Mouse (Mus musculus): ENCODE measurements around the gene Jmy.
"Not testable (repeated sequence)": the region's sequence is repeated elsewhere in the genome, so short reads cannot be mapped to it uniquely, and the experiment has no call there.

The Jmy gene

GRCm38 (mm10) chr13:93510447-93511180 lies 11.0 kb upstream of the Jmy start:
- Histone ChIP-seq H3K4me1 (replicated peaks; ENCODE audit: low read depth, low read length) (peaks cover 22% of the 10 kb centered on the region), H3K4me3 (replicated peaks; ENCODE audit: low read length) (no peak overlapping the region), H3K9me3 (ENCODE audit: low read length) (no peaks in the 10 kb centered on the region), H3K27me3 (ENCODE audit: insufficient read depth, low read length) (no peaks in the 10 kb centered on the region), H3K36me3 (ENCODE audit: insufficient read depth, low read length) (no peaks in the 10 kb centered on the region)
- TF ChIP-seq CTCF (conservative IDR thresholded peaks at IDR 0.05; ENCODE audit: low read length), result no peak
- TF ChIP-seq POU5F1 (IDR thresholded peaks at IDR 0.05; ENCODE audit: borderline replicate concordance, low read length), result no peak
- TF ChIP-seq NANOG (IDR thresholded peaks at IDR 0.05; ENCODE audit: borderline replicate concordance, low read length), result no peak

DNA sequence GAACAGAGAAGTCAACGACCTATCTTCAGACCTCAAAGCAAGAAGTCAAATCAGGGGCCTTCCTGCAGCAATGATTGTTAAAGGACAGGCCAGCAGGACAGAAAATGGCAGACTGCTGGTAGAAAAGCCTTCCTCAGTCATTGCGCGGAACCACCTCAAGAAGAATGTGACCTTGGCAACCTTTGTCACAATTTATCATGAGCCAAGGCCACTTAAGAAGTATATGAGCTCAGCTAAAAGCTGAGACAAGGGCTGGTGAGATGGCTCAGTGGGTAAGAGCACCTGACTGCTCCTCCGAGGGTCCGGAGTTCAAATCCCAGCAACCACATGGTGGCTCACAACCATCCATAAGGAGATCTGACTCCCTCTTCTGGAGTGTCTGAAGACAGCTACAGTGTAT lies 7.3 kb upstream of the Jmy start:
- not testable (repeated sequence) for H3K36me3 ChIP-seq (ENCODE audit: insufficient read depth, low read length); H3K27me3 ChIP-seq (ENCODE audit: insufficient read depth, low read length); H3K9me3 ChIP-seq (ENCODE audit: low read length); H3K4me3 ChIP-seq (replicated peaks; ENCODE audit: low read length)
- H3K4me1 ChIP-seq (replicated peaks; ENCODE audit: low read depth, low read length), result peaks cover 13% of the 10 kb centered on the region

DNA sequence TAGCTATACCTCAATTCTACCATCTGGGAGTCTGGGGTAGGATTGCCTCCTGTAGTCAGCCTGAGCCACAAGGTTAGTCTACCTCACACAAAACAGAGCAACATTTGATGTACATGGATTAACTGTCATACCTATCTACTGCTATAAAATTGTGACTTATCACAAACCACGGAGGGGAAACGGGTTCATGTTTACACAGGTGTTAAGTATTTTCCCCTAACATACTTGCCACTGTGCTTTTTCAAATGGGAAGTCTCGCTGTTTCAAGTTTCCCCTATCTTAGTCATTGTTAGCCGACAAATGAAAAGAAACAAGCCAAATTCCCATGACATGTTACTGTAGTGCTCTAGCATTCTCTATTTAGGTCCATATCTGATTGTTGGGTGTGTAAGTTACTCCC lies 2.1 kb upstream of the Jmy start:
- H3K9me3 ChIP-seq (ENCODE audit: low read length), result peaks cover 4% of the 10 kb centered on the region; the same call in 1 of the 2 replicates
- H3K4me3 ChIP-seq (replicated peaks; ENCODE audit: low read length), result no peak overlapping the region
- no peak for TF ChIP-seq CTCF (conservative IDR thresholded peaks at IDR 0.05; ENCODE audit: low read length)
- no peak for TF ChIP-seq POU5F1 (IDR thresholded peaks at IDR 0.05; ENCODE audit: borderline replicate concordance, low read length)
- no peak for TF ChIP-seq NANOG (IDR thresholded peaks at IDR 0.05; ENCODE audit: borderline replicate concordance, low read length)
- H3K4me1 ChIP-seq (replicated peaks; ENCODE audit: low read depth, low read length), result peaks cover 29% of the 10 kb centered on the region
- H3K27me3 ChIP-seq (ENCODE audit: insufficient read depth, low read length), result peaks cover 9% of the 10 kb centered on the region; the same call in 1 of the 2 replicates
- H3K36me3 ChIP-seq (ENCODE audit: insufficient read depth, low read length), result peaks cover 5% of the 10 kb centered on the region

GRCm38 (mm10) chr13:93499973-93500633 lies 495 bp upstream of the Jmy start:
- peaks cover 9% of the 10 kb centered on the region for H3K36me3 ChIP-seq (ENCODE audit: insufficient read depth, low read length)
- TF ChIP-seq NANOG (IDR thresholded peaks at IDR 0.05; ENCODE audit: borderline replicate concordance, low read length) (no peak), POU5F1 (IDR thresholded peaks at IDR 0.05; ENCODE audit: borderline replicate concordance, low read length) (no peak), CTCF (conservative IDR thresholded peaks at IDR 0.05; ENCODE audit: low read length) (no peak)

GRCm38 (mm10) chr13:93498211-93499166 lies 1.1 kb downstream of the Jmy start:
- Histone ChIP-seq H3K36me3 (ENCODE audit: insufficient read depth, low read length) (peaks cover 24% of the 10 kb centered on the region), H3K27me3 (ENCODE audit: insufficient read depth, low read length) (peaks cover 9% of the 10 kb centered on the region; the same call in 1 of the 2 replicates), H3K4me3 (replicated peaks; ENCODE audit: low read length) (peak overlapping the region; percentile 89), H3K4me1 (replicated peaks; ENCODE audit: low read depth, low read length) (peaks cover 33% of the 10 kb centered on the region), H3K9me3 (ENCODE audit: low read length) (peaks cover under 1% of the 10 kb centered on the region; the same call in 1 of the 2 replicates)
- TF ChIP-seq CTCF (conservative IDR thresholded peaks at IDR 0.05; ENCODE audit: low read length) (no peak), POU5F1 (IDR thresholded peaks at IDR 0.05; ENCODE audit: borderline replicate concordance, low read length) (no peak), NANOG (IDR thresholded peaks at IDR 0.05; ENCODE audit: borderline replicate concordance, low read length) (no peak)

More at GRCm38 (mm10) chr13:93499973-93500633, 495 bp upstream of the Jmy start:
- peaks cover 28% of the 10 kb centered on the region for H3K4me1 ChIP-seq (replicated peaks; ENCODE audit: low read depth, low read length)
- peaks cover 9% of the 10 kb centered on the region; the same call in 1 of the 2 replicates for H3K27me3 ChIP-seq (ENCODE audit: insufficient read depth, low read length)
- H3K4me3 ChIP-seq (replicated peaks; ENCODE audit: low read length), result peak overlapping the region; percentile 89
- H3K9me3 ChIP-seq (ENCODE audit: low read length), result peaks cover 4% of the 10 kb centered on the region; the same call in 1 of the 2 replicates

DNA sequence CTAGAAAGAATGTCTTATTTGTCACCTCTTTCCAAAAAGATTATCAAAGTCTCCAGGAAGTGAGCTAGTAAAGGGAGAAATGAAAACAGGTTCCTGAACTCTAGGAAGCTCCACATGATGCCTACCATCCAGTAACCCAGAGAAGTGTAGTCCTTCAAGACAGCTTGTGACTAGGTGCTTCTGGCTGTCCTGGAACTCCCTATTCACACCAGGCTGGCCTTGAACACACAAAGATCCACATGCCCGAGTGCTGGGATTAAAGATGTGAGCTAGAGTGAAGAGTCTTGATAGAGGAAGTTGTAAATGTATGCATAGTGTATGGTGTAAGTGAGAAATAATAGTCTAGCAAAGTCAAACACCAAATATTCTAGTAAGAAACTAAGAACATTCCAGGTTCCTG lies 2.6 kb downstream of the Jmy start:
- Histone ChIP-seq H3K36me3 (ENCODE audit: insufficient read depth, low read length) (peaks cover 26% of the 10 kb centered on the region), H3K4me1 (replicated peaks; ENCODE audit: low read depth, low read length) (peaks cover 33% of the 10 kb centered on the region), H3K27me3 (ENCODE audit: insufficient read depth, low read length) (peaks cover 5% of the 10 kb centered on the region; the same call in 1 of the 2 replicates), H3K9me3 (ENCODE audit: low read length) (no peaks in the 10 kb centered on the region), H3K4me3 (replicated peaks; ENCODE audit: low read length) (0 out of 2 replicates have a peak overlapping the region, but pooled peaks have one; percentile 4)
- TF ChIP-seq CTCF (conservative IDR thresholded peaks at IDR 0.05; ENCODE audit: low read length), result no peak
- no peak for TF ChIP-seq NANOG (IDR thresholded peaks at IDR 0.05; ENCODE audit: borderline replicate concordance, low read length)
- TF ChIP-seq POU5F1 (IDR thresholded peaks at IDR 0.05; ENCODE audit: borderline replicate concordance, low read length), result no peak

DNA sequence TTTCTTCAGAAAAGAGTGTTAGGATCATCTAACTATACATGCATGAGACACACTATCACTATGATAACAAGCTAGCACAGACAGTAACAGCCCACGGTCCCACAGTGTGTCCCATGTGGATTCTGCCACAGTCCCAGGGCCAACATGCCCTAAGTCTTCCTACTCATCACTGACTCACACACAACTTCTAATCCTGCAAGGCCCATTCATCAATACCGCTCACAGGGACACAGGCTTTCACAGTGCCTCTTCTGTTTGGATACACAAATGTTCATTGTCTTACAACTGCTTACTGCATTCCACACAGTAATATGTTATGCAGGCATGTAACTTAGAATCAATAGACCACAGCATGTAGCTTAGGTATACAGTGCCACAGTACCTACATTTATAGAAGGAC lies 11.1 kb downstream of the Jmy start:
- H3K9me3 ChIP-seq (ENCODE audit: low read length), result no peaks in the 10 kb centered on the region
- no peak overlapping the region for H3K4me3 ChIP-seq (replicated peaks; ENCODE audit: low read length)
- no peaks in the 10 kb centered on the region for H3K27me3 ChIP-seq (ENCODE audit: insufficient read depth, low read length)
- TF ChIP-seq POU5F1 (IDR thresholded peaks at IDR 0.05; ENCODE audit: borderline replicate concordance, low read length) (no peak), CTCF (conservative IDR thresholded peaks at IDR 0.05; ENCODE audit: low read length) (no peak), NANOG (IDR thresholded peaks at IDR 0.05; ENCODE audit: borderline replicate concordance, low read length) (no peak)
- H3K4me1 ChIP-seq (replicated peaks; ENCODE audit: low read depth, low read length), result peaks cover 23% of the 10 kb centered on the region
- peaks cover 34% of the 10 kb centered on the region for H3K36me3 ChIP-seq (ENCODE audit: insufficient read depth, low read length)

DNA sequence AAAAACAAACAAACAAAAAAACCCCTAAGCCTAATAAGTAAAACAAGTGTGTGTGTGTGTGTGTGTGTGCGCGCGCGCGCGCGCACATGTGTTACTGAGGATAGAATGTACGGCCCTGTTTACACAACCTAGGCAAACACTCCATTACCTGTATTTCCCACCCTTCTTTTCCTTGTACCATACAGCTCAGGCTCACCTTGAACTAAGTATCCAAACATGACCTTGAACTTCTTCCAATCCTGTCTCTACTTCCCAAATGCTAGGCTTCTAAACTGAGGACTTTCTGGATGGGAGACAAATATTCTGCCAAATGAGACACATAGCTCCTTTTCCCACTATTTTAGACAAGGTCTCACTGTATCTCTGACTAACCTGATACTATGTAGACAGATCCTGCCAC lies 11.9 kb downstream of the Jmy start:
- H3K4me3 ChIP-seq (replicated peaks; ENCODE audit: low read length), result no peak overlapping the region
- H3K27me3 ChIP-seq (ENCODE audit: insufficient read depth, low read length), result no peaks in the 10 kb centered on the region
- H3K4me1 ChIP-seq (replicated peaks; ENCODE audit: low read depth, low read length), result peaks cover 23% of the 10 kb centered on the region
- H3K9me3 ChIP-seq (ENCODE audit: low read length), result no peaks in the 10 kb centered on the region
- TF ChIP-seq CTCF (conservative IDR thresholded peaks at IDR 0.05; ENCODE audit: low read length), result no peak
- TF ChIP-seq NANOG (IDR thresholded peaks at IDR 0.05; ENCODE audit: borderline replicate concordance, low read length), result no peak
- TF ChIP-seq POU5F1 (IDR thresholded peaks at IDR 0.05; ENCODE audit: borderline replicate concordance, low read length), result no peak
- H3K36me3 ChIP-seq (ENCODE audit: insufficient read depth, low read length), result peaks cover 31% of the 10 kb centered on the region
